Mouse (Mus musculus) liver, embryonic 13.5 days (tissue): ENCODE data around the gene Ggt5. TPM values are rescaled to one million over a fixed set of nuclear protein-coding genes. Genes with fewer than 3 reads are reported as not detected.
A peak's percentile ranks its signal among the peaks of the same experiment; 100 is the strongest.

Experiments
- ATAC-seq: fragments of 200-750 bp; cut with Nextera tagmentation; 2 replicates; pipeline ENCODE4 v1.8.0; 2017; ENCODE audit warnings: low read depth, mild to moderate bottlenecking, moderate number of reproducible peaks, moderate library complexity
- DNase-seq: peaks from one replicate; pipeline ENCODE4 v3.0.0; 2022
- H3K27ac ChIP-seq: fragments of 300-500 bp; sonication (generic); 2 replicates; pipeline ENCODE4 v1.5.1; 2015; ENCODE audit warnings: moderate library complexity, mild to moderate bottlenecking, inconsistent platforms
- H3K27me3 ChIP-seq: fragments of 300-500 bp; sonication (generic); 2 replicates; pipeline ENCODE4 v1.6.1; 2015; ENCODE audit warnings: mild to moderate bottlenecking, inconsistent platforms
- H3K36me3 ChIP-seq: fragments of 300-500 bp; sonication (generic); 2 replicates; pipeline ENCODE4 v1.6.1; 2015; ENCODE audit warnings: mild to moderate bottlenecking, inconsistent platforms
- H3K4me1 ChIP-seq: fragments of 300-500 bp; sonication (generic); replicated peaks from 2 replicates; pipeline ENCODE4 v1.6.1; 2015; ENCODE audit warnings: inconsistent platforms
- H3K4me2 ChIP-seq: fragments of 300-500 bp; sonication (generic); 2 replicates; pipeline ENCODE4 v1.6.1; 2015; ENCODE audit warnings: inconsistent platforms, mild to moderate bottlenecking, moderate library complexity
- H3K4me3 ChIP-seq: fragments of 300-500 bp; sonication (generic); replicated peaks from 2 replicates; pipeline ENCODE4 v1.5.1; 2015; ENCODE audit warnings: mild to moderate bottlenecking, inconsistent platforms
- H3K9ac ChIP-seq: fragments of 300-500 bp; sonication (generic); 2 replicates; pipeline ENCODE4 v1.6.1; 2015; ENCODE audit warnings: mild to moderate bottlenecking, inconsistent platforms
- H3K9me3 ChIP-seq: fragments of 300-500 bp; sonication (generic); replicated peaks from 2 replicates; pipeline ENCODE4 v1.6.1; 2016; ENCODE audit warnings: inconsistent platforms
- WGBS: fragments of 180-500 bp; shearing (Covaris S2); methylation state at CpG from one replicate; pipeline ENCODE4 v1.1.7; 2015; ENCODE audit not compliant: insufficient replicate concordance; 5-methylcytosine and 5-hydroxymethylcytosine counted together
- polyA plus RNA-seq: library from polyadenylated mRNA; unstranded; fragments of >200 nt; fragmentation: Nextera tagmentation; extraction: Ambion mirVana; gene quantifications from 2 replicates; pipeline ENCODE4 v1.2.1, GENCODE M21; 2015

Gene Ggt5
- polyA plus RNA-seq = 0.52 and 0.59 TPM in 2 replicates

- H3K9me3 ChIP-seq = no peaks in the 10 kb centered on the region
- peaks cover 22% of the 10 kb centered on the region; the same call in 1 of the 2 replicates for H3K4me1 ChIP-seq
- H3K4me2 ChIP-seq = 0 out of 2 replicates have a peak within 1 kb of the TSS, but pooled peaks have one; percentile 1
- peaks cover 5% of the 10 kb centered on the region for H3K27me3 ChIP-seq
- H3K9ac ChIP-seq = no peak within 1 kb of the TSS
- H3K27ac ChIP-seq = no peak within 1 kb of the TSS
- DNase-seq (no peak), ATAC-seq (no peak)
- H3K4me3 ChIP-seq = no peak within 1 kb of the TSS; the same call in 1 of the 2 replicates
- H3K36me3 ChIP-seq = no peaks in the 10 kb centered on the region
- 11% methylated on average over 5 of the region's 5 CpGs for WGBS
Observed at GRCm38 (mm10) chr10:75589129-75589528, at the start of gene Ggt5. TSS of gene Ggt5 (plus strand) at chr10:75589340.

DNA sequence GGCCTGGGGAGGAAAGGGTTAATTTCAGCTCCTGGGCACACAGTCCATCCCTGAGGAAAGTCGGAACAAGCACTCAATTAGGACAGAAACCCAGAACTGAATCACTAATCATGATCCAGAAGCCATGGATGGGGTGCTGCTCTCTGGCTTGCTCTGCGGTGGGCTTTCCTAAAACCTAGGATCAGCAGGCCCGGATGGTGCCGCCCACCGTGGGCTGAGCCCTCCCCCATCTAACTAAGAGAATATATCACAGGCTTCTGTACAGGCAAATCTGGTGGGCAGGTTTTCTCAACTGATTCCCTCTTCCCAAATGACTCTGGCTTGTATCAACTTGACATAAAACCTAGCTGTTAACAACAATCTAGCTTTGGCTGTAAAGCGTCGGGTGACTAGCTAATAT, 41.2 kb upstream of the Ggt5 start:
- Histone ChIP-seq H3K4me3 (no peak overlapping the region), H3K9me3 (no peaks in the 10 kb centered on the region), H3K27me3 (no peaks in the 10 kb centered on the region), H3K36me3 (no peaks in the 10 kb centered on the region), H3K4me2 (no peak overlapping the region), H3K4me1 (0 out of 2 replicates have a peak, but pooled peaks cover 7% of the 10 kb centered on the region), H3K27ac (no peak overlapping the region), H3K9ac (no peak overlapping the region)
- ATAC-seq = no peak
- DNase-seq = no peak
- 68% methylated on average over 7 of the region's 7 CpGs for WGBS

DNA sequence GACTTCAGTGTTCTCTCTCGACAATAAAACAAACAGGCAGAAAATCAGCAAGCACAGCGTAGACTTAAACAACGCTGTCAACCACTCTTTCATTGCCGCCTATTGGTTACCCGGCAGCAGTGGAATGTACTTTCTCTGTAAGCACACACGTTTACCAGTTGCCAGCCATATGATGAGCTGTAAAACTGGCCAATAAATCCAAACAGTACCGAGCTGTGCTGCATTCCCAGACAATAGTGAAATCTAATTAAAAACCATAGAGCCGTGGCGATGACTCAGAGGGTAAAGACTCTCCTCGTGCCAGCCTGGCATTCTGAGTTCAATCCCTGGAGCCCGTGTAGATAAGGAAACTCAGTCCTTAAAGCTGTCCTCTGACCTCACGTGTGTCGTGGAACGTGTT, 40.7 kb upstream of the Ggt5 start:
- H3K9me3 ChIP-seq = no peaks in the 10 kb centered on the region
- no peak for ATAC-seq
- 63% methylated on average over 14 of the region's 14 CpGs for WGBS

GRCm38 (mm10) chr10:75549886-75550285, 39.3 kb upstream of the Ggt5 start:
- Histone ChIP-seq H3K4me1 (peaks cover 13% of the 10 kb centered on the region), H3K27me3 (no peaks in the 10 kb centered on the region), H3K27ac (no peak overlapping the region), H3K4me2 (no peak overlapping the region), H3K9ac (no peak overlapping the region), H3K9me3 (no peaks in the 10 kb centered on the region), H3K36me3 (no peaks in the 10 kb centered on the region), H3K4me3 (no peak overlapping the region)
- ATAC-seq (no peak), DNase-seq (no peak)
- 52% methylated on average over 7 of the region's 7 CpGs for WGBS

More for the DNA sequence above, 40.7 kb upstream of the Ggt5 start:
- Histone ChIP-seq H3K4me3 (no peak overlapping the region), H3K27me3 (no peaks in the 10 kb centered on the region), H3K4me2 (no peak overlapping the region), H3K4me1 (0 out of 2 replicates have a peak, but pooled peaks cover 7% of the 10 kb centered on the region), H3K9ac (no peak overlapping the region), H3K36me3 (no peaks in the 10 kb centered on the region), H3K27ac (no peak overlapping the region)
- DNase-seq = no peak

- H3K36me3 ChIP-seq = no peaks in the 10 kb centered on the region
- no peak overlapping the region for H3K9ac ChIP-seq
- H3K9me3 ChIP-seq = no peaks in the 10 kb centered on the region
- 25% methylated on average over 12 of the region's 12 CpGs for WGBS
- H3K4me3 ChIP-seq = no peak overlapping the region
- H3K4me2 ChIP-seq = no peak overlapping the region; the same call in 1 of the 2 replicates
- ATAC-seq = no peak
- DNase-seq = no peak
- peaks cover 13% of the 10 kb centered on the region for H3K4me1 ChIP-seq
- H3K27me3 ChIP-seq = no peaks in the 10 kb centered on the region
- no peak overlapping the region for H3K27ac ChIP-seq
Observed at GRCm38 (mm10) chr10:75551175-75551574, 38.0 kb upstream of the Ggt5 start.

DNA sequence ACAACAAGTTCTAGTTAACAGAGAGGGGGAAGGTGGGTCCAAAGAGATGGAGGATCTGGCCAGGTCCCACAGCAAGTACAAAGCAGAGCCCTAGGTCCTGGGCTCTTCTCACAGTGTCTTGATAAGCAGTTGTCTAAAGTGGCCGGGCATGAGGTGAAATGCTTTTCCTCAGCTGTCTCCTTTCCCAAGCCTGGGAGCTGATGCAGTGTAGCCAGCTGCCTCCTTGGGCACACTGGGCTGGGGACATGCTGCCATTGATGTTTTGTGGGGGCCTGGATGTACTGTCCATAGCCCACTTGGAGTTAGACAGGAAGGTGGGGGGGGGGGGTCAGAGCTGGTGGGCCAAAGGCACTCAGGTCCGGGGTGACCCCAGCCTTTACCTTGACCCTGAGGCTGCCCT, 37.0 kb upstream of the Ggt5 start:
- no peak for DNase-seq
- peaks cover 7% of the 10 kb centered on the region; the same call in 1 of the 2 replicates for H3K27me3 ChIP-seq
- no peak overlapping the region for H3K4me3 ChIP-seq
- no peak for ATAC-seq
- no peak overlapping the region for H3K9ac ChIP-seq
- no peaks in the 10 kb centered on the region for H3K36me3 ChIP-seq
- H3K27ac ChIP-seq = no peak overlapping the region
- no peaks in the 10 kb centered on the region for H3K9me3 ChIP-seq
- H3K4me2 ChIP-seq = no peak overlapping the region
- 54% methylated on average over 2 of the region's 2 CpGs for WGBS
- peaks cover 13% of the 10 kb centered on the region for H3K4me1 ChIP-seq

GRCm38 (mm10) chr10:75552701-75553450, 36.3 kb upstream of the Ggt5 start:
- peaks cover 15% of the 10 kb centered on the region for H3K27me3 ChIP-seq
- ATAC-seq (no peak), DNase-seq (no peak)
- H3K9ac ChIP-seq = no peak overlapping the region
- 65% methylated on average over 13 of the region's 13 CpGs for WGBS
- no peaks in the 10 kb centered on the region for H3K9me3 ChIP-seq
- H3K27ac ChIP-seq = no peak overlapping the region
- H3K36me3 ChIP-seq = no peaks in the 10 kb centered on the region
- peaks cover 13% of the 10 kb centered on the region for H3K4me1 ChIP-seq
- no peak overlapping the region for H3K4me2 ChIP-seq
- no peak overlapping the region for H3K4me3 ChIP-seq

GRCm38 (mm10) chr10:75554090-75554489, 35.0 kb upstream of the Ggt5 start:
- H3K27ac ChIP-seq = no peak overlapping the region
- H3K36me3 ChIP-seq = no peaks in the 10 kb centered on the region
- ATAC-seq = no peak
- peaks cover 13% of the 10 kb centered on the region for H3K4me1 ChIP-seq
- peaks cover 27% of the 10 kb centered on the region for H3K27me3 ChIP-seq
- WGBS = 64% methylated on average over 8 of the region's 8 CpGs
- no peak overlapping the region for H3K4me2 ChIP-seq
- H3K4me3 ChIP-seq = no peak overlapping the region
- no peak overlapping the region for H3K9ac ChIP-seq
- no peak for DNase-seq
- H3K9me3 ChIP-seq = no peaks in the 10 kb centered on the region

DNA sequence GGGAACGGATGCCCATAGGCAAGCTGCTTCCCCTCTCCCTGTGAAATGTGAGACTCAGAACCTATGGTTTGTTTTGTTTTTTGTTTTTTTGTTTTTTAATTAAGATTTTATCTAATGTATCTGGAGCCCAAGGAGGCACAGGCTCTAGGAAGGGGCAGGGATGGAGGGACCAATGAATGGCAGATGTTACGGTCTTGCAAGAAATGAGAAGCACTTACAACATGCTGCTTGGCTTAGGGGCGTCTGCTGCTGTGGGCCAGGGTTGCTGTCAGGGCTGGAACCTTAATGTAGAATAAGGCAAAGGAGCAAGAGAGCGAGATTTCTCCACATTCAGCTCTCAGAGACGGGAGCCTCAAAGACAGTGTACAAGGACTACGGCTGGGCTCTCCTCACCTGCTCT, 33.6 kb upstream of the Ggt5 start:
- H3K4me3 ChIP-seq = no peak overlapping the region
- 66% methylated on average over 6 of the region's 6 CpGs for WGBS
- H3K9ac ChIP-seq = no peak overlapping the region
- H3K4me1 ChIP-seq = peaks cover 21% of the 10 kb centered on the region
- no peaks in the 10 kb centered on the region for H3K9me3 ChIP-seq
- peaks cover 41% of the 10 kb centered on the region for H3K27me3 ChIP-seq
- H3K4me2 ChIP-seq = no peak overlapping the region
- DNase-seq = no peak
- H3K36me3 ChIP-seq = no peaks in the 10 kb centered on the region
- ATAC-seq = no peak
- no peak overlapping the region for H3K27ac ChIP-seq

DNA sequence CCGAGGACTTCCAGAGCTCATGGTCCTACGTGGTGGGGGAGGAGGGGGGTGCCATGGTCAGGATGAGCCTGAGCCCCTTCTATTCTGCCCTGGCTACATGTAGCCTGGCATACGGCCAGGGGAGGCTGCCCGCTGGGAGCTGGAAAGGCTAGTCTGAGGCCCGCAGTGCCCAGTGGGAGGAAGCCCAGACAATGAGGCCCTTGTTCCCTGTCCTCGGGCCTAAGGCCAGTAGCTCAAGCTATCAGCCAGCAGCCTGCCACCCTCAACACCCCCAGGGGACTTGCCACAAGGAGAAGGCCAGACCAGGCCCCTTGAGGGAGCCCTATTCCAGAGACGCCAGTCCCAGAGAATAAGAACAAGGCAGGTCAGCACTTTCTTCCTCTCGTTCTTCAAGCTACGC, 33.1 kb upstream of the Ggt5 start:
- Histone ChIP-seq H3K4me3 (no peak overlapping the region), H3K4me1 (peaks cover 19% of the 10 kb centered on the region), H3K27ac (no peak overlapping the region), H3K9me3 (no peaks in the 10 kb centered on the region), H3K36me3 (no peaks in the 10 kb centered on the region), H3K4me2 (no peak overlapping the region), H3K27me3 (peaks cover 46% of the 10 kb centered on the region), H3K9ac (no peak overlapping the region)
- no peak for DNase-seq
- 72% methylated on average over 9 of the region's 9 CpGs for WGBS
- no peak for ATAC-seq

GRCm38 (mm10) chr10:75558515-75558914, 30.6 kb upstream of the Ggt5 start:
- Histone ChIP-seq H3K9ac (no peak overlapping the region), H3K27me3 (peaks cover 70% of the 10 kb centered on the region), H3K4me3 (no peak overlapping the region), H3K36me3 (no peaks in the 10 kb centered on the region), H3K4me2 (no peak overlapping the region), H3K27ac (no peak overlapping the region), H3K4me1 (peaks cover 14% of the 10 kb centered on the region), H3K9me3 (no peaks in the 10 kb centered on the region)
- DNase-seq = no peak
- WGBS = 23% methylated on average over 3 of the region's 3 CpGs
- no peak for ATAC-seq
